Mouse (Mus musculus) right cerebral cortex, adult 18-20 months (tissue): Measurements from ENCODE around the gene Srrm1.

Source experiments
- DNase-seq: peaks from one replicate; pipeline ENCODE4 v3.0.0; 2022; ENCODE audit warnings: mixed read lengths

The Srrm1 gene

DNA sequence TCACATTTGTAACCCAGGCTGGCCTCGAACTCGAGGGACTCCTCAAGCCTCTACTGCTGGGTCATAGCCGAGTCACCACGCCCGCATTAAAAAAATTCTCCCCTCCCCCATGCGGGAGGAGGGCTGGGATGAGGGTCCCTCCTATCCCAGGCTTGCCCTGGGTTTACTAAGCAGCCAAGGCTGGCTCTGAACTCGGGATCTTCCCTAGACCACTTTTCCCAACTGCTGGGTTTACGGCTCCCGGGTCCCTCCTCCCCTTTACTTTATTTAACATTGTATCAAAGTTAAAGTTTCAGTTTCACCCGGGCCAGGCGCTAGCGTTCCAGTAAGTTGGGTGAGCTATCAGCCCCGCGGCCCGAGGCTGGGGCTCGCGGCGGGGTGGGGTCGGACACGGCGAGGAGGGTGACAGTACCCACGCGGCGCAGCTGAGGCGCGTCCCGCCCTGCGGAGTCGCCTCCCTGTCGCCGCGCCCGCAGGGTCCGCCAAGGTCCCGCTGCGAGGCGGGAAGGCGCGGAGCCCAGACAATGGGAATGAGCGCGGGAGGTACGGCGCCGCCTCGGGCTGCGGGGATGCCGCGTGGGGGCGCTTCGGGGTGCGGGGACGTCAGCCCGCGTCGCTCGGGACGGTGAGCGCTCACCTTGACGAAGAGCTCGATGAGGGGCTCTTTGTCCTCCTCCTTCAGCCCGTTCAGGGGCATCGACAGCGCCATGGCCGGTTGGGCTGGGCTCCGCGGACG, 81.1 kb downstream of the Srrm1 start:
- peak; percentile 20 for DNase-seq

DNA sequence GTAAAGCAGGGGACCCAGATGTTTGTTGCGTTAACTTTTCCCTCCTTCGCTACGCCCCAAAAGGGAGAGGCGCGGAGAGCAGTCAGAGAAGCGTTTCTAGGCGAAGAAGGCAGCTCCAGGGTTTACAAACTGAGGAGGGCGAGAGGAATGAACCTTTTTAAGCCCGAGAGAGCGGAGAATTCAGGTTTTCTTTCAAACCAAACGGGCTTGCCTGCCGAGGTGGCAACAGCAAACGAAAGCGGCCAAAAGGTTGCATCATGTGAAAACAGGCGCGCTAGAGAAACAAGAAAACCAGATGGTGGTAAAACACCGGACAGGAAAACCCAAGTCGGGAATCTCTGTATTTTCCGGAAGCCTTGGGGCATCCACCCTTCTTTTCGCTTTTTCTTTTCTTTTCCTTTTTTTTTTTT, 81.7 kb downstream of the Srrm1 start:
- no peak for DNase-seq
